ENCODE assay signal across 8 mouse cellular contexts in genomic region chr12:118854831-118855453, GRCm38 (mm10). TPM values are rescaled to one million over a fixed set of nuclear protein-coding genes. Genes with fewer than 3 reads are reported as not detected.
DNase-seq lines count a peak whose midpoint lies in the region; ATAC-seq and TF ChIP-seq lines count a peak whose summit lies in the region.

No protein-coding gene starts in this region.

- H3K9me3 ChIP-seq in heart, embryonic 14.5 days (ENCODE audit: control insufficient read depth, low read length), result no peaks in the 10 kb centered on the region
- no peaks in the 10 kb centered on the region for H3K9me3 ChIP-seq in kidney, postnatal 0 days (replicated peaks; ENCODE audit: low read length)
- H3K9me3 ChIP-seq in liver, embryonic 16.5 days (replicated peaks; ENCODE audit: control insufficient read depth, low read length), result no peaks in the 10 kb centered on the region
- H3K9me3 ChIP-seq in neural tube, embryonic 12.5 days, result no peaks in the 10 kb centered on the region

- peaks cover 0 to 5% of the 10 kb centered on the region in 2 experiments; a peak in 2 of 4 replicates for H3K4me1 ChIP-seq in heart, embryonic 14.5 days (ENCODE audit: control insufficient read depth in 2 of 2, insufficient read depth in 2 of 2, low read length in 2 of 2)
- no peaks in the 10 kb centered on the region for H3K4me1 ChIP-seq in kidney, postnatal 0 days (replicated peaks; ENCODE audit: insufficient read depth, low read length)
- no peaks in the 10 kb centered on the region for H3K4me1 ChIP-seq in liver, embryonic 16.5 days (ENCODE audit: control insufficient read depth, low read depth, low read length)
- H3K4me1 ChIP-seq in neural tube, embryonic 12.5 days, result peaks cover 9% of the 10 kb centered on the region

- H3K27me3 ChIP-seq in heart, embryonic 14.5 days (ENCODE audit: control insufficient read depth, insufficient read depth, low read length), result peaks cover 60% of the 10 kb centered on the region
- peaks cover 62% of the 10 kb centered on the region for H3K27me3 ChIP-seq in kidney, postnatal 0 days (ENCODE audit: insufficient read depth, low read length)
- peaks cover 50% of the 10 kb centered on the region for H3K27me3 ChIP-seq in liver, embryonic 16.5 days (ENCODE audit: control insufficient read depth, insufficient read depth, low read depth, low read length)
- H3K27me3 ChIP-seq in neural tube, embryonic 12.5 days (replicated peaks), result peaks cover 48% of the 10 kb centered on the region

- peak; percentile 46 for ATAC-seq in activated CD4-positive, CD25-positive, alpha-beta regulatory T cell, adult 4 months
- ATAC-seq in heart, embryonic 14.5 days (ENCODE audit: insufficient number of reproducible peaks, insufficient read depth, low FRiP score, low read depth), result peak; percentile 92
- ATAC-seq in kidney, postnatal 0 days (replicated peaks; ENCODE audit: low FRiP score, low read depth), result peak; percentile 93
- peak; percentile 79 for ATAC-seq in liver, embryonic 16.5 days (ENCODE audit: low read depth)
- peak; percentile 97 for ATAC-seq in neural tube, embryonic 12.5 days (ENCODE audit: low FRiP score, low read depth)

- peak overlapping the region; percentile 69 for H3K4me2 ChIP-seq in heart, embryonic 14.5 days (ENCODE audit: low read length)
- H3K4me2 ChIP-seq in kidney, postnatal 0 days (ENCODE audit: low read length), result peak overlapping the region; percentile 48
- H3K4me2 ChIP-seq in liver, embryonic 16.5 days (ENCODE audit: low read depth, low read length), result peak overlapping the region; percentile 47
- H3K4me2 ChIP-seq in neural tube, embryonic 12.5 days (replicated peaks), result peak overlapping the region; percentile 65

- DNase-seq in B cell, adult 2 months, result peak; percentile 43 to 50
- peak; percentile 95 for DNase-seq in embryo, embryonic 10 days (ENCODE audit: low spot score)
- peak; percentile 78 for DNase-seq in kidney, postnatal 0 days (ENCODE audit: low spot score)
- DNase-seq in thymus, postnatal 4 days, result peak; percentile 68

- H3K36me3 ChIP-seq in heart, embryonic 14.5 days (ENCODE audit: control insufficient read depth, insufficient read depth, low read length), result no peaks in the 10 kb centered on the region
- H3K36me3 ChIP-seq in kidney, postnatal 0 days (ENCODE audit: insufficient read depth, low read length), result no peaks in the 10 kb centered on the region
- H3K36me3 ChIP-seq in liver, embryonic 16.5 days (ENCODE audit: control insufficient read depth, insufficient read depth), result no peaks in the 10 kb centered on the region
- H3K36me3 ChIP-seq in neural tube, embryonic 12.5 days, result no peaks in the 10 kb centered on the region

- 1% methylated on average over 34 of the region's 34 CpGs for WGBS in heart, embryonic 14.5 days
- WGBS in kidney, postnatal 0 days, result under 1% methylated on average over 34 of the region's 34 CpGs
- WGBS in liver, embryonic 16.5 days (ENCODE audit: insufficient replicate concordance), result under 1% methylated on average over 34 of the region's 34 CpGs
- WGBS in neural tube, embryonic 12.5 days, result under 1% methylated on average over 34 of the region's 34 CpGs

- no peak overlapping the region for H3K9ac ChIP-seq in heart, embryonic 14.5 days (ENCODE audit: low read length)
- H3K9ac ChIP-seq in kidney, postnatal 0 days (ENCODE audit: low read depth, low read length), result no peak overlapping the region
- no peak overlapping the region for H3K9ac ChIP-seq in liver, embryonic 16.5 days (ENCODE audit: low read depth, low read length)
- H3K9ac ChIP-seq in neural tube, embryonic 12.5 days, result peak overlapping the region; percentile 51; the same call in 1 of the 2 replicates

- H3K27ac ChIP-seq in heart, embryonic 14.5 days (replicated peaks in 1 of 2; ENCODE audit: control insufficient read depth in 1 of 2, insufficient read depth in 1 of 2, low read depth in 2 of 2, low read length in 2 of 2), result no peak overlapping the region
- no peak overlapping the region for H3K27ac ChIP-seq in kidney, postnatal 0 days
- H3K27ac ChIP-seq in liver, embryonic 16.5 days (ENCODE audit: low read length), result no peak overlapping the region
- peak overlapping the region; percentile 17; the same call in 1 of the 2 replicates for H3K27ac ChIP-seq in neural tube, embryonic 12.5 days

- peak; percentile 89 for TF ChIP-seq CTCF in kidney, postnatal 0 days (IDR thresholded peaks at IDR 0.05; ENCODE audit: low read depth)

- H3K4me3 ChIP-seq in heart, embryonic 14.5 days (ENCODE audit: control insufficient read depth in 1 of 2, insufficient read depth in 1 of 2, low read depth in 1 of 2, low read length in 2 of 2), result peak overlapping the region; percentile 48 to 69
- peak overlapping the region; percentile 26 for H3K4me3 ChIP-seq in kidney, postnatal 0 days (replicated peaks; ENCODE audit: low read depth, low read length)
- peak overlapping the region; percentile 46 for H3K4me3 ChIP-seq in liver, embryonic 16.5 days (ENCODE audit: low read depth, low read length)
- peak overlapping the region; percentile 38 for H3K4me3 ChIP-seq in neural tube, embryonic 12.5 days

RNA-seq across cellular contexts. Expression of gene Sp8, which starts 8.8 kb away (rescaled TPM):
- polyA plus RNA-seq in activated CD4-positive, CD25-positive, alpha-beta regulatory T cell, adult 4 months (2017; shearing (Covaris generic)), result not detected
- polyA plus RNA-seq in heart, embryonic 14.5 days (2014; fragmentation: Nextera tagmentation; extraction: Ambion mirVana), result not detected in 2 replicates
- not detected in 2 replicates for polyA plus RNA-seq in kidney, postnatal 0 days (2015; fragmentation: Nextera tagmentation; extraction: Ambion mirVana)
- not detected in 2 replicates for polyA plus RNA-seq in liver, embryonic 16.5 days (2015; fragmentation: Nextera tagmentation; extraction: Ambion mirVana)
- polyA plus RNA-seq in neural tube, embryonic 12.5 days (2016; fragmentation: Nextera tagmentation; extraction: Ambion mirVana), result 6.3 and 7.4 TPM in 2 replicates

Comparison
In these comparisons a context has a peak if more than half of its experiments do, and no peak if none do; other contexts are left out.
1. ATAC-seq: peak in every context shown above with its lines; median percentile 97 in neural tube, embryonic 12.5 days; 93 in kidney, postnatal 0 days; 92 in heart, embryonic 14.5 days; 79 in liver, embryonic 16.5 days; 46 in activated CD4-positive, CD25-positive, alpha-beta regulatory T cell, adult 4 months.